Mouse (Mus musculus) stomach, embryonic 14.5 days (tissue): ENCODE measurements around the gene Gfod1. TPM values are rescaled to one million over a fixed set of nuclear protein-coding genes. Genes with fewer than 3 reads are reported as not detected.

Experiments used
- ATAC-seq: fragments of 200-750 bp; cut with Nextera tagmentation; 2 replicates; pipeline ENCODE4 v1.8.0; 2017; ENCODE audit warnings: low read depth, moderate TSS enrichment; ENCODE audit not compliant: insufficient number of reproducible peaks, insufficient read depth, low FRiP score
- H3K27ac ChIP-seq: fragments of 300-500 bp; sonication (generic); 2 replicates; pipeline ENCODE4 v1.5.1; 2014; ENCODE audit warnings: mild to moderate bottlenecking, low read length, moderate library complexity, mixed read lengths
- H3K27me3 ChIP-seq: fragments of 300-500 bp; sonication (generic); 2 replicates; pipeline ENCODE4 v1.6.1; 2014; ENCODE audit warnings: low read length, control low read depth, mixed read lengths; ENCODE audit not compliant: control insufficient read depth, insufficient read depth
- H3K36me3 ChIP-seq: fragments of 300-500 bp; sonication (generic); 2 replicates; pipeline ENCODE4 v1.6.1; 2014; ENCODE audit warnings: mild to moderate bottlenecking, control low read depth, low read length, moderate library complexity, mixed read lengths; ENCODE audit not compliant: control insufficient read depth, insufficient read depth
- H3K4me1 ChIP-seq: fragments of 300-500 bp; sonication (generic); 2 replicates; pipeline ENCODE4 v1.6.1; 2014; ENCODE audit warnings: low read length, control low read depth, mixed read lengths; ENCODE audit not compliant: control insufficient read depth, insufficient read depth
- H3K4me2 ChIP-seq: fragments of 300-500 bp; sonication (generic); replicated peaks from 2 replicates; pipeline ENCODE4 v1.6.1; 2014; ENCODE audit warnings: low read depth, low read length, control low read depth
- H3K4me3 ChIP-seq: fragments of 300-500 bp; sonication (generic); 2 replicates; pipeline ENCODE4 v1.5.1; 2014; ENCODE audit warnings: low read depth, low read length, control low read depth
- H3K9ac ChIP-seq: fragments of 300-500 bp; sonication (generic); replicated peaks from 2 replicates; pipeline ENCODE4 v1.6.1; 2014; ENCODE audit warnings: low read depth, mild to moderate bottlenecking, control low read depth, low read length, moderate library complexity, mixed read lengths
- H3K9me3 ChIP-seq: fragments of 300-500 bp; sonication (generic); 2 replicates; pipeline ENCODE4 v1.6.1; 2016; ENCODE audit warnings: low read depth, low read length, control low read depth; ENCODE audit not compliant: control insufficient read depth
- WGBS: fragments of 180-500 bp; shearing (Covaris S2); extraction: QIAGEN DNeasy Blood & Tissue Kit; methylation state at CpG from one replicate; pipeline ENCODE4 v1.1.7; 2014; 5-methylcytosine and 5-hydroxymethylcytosine counted together
- polyA plus RNA-seq: library from polyadenylated mRNA; unstranded; fragments of >200 nt; fragmentation: Nextera tagmentation; extraction: Ambion mirVana; gene quantifications from 2 replicates; pipeline ENCODE4 v1.2.1, GENCODE M21; 2014

Gene Gfod1
- polyA plus RNA-seq, 1 experiment from 2014 or later = 0.49 TPM

DNA sequence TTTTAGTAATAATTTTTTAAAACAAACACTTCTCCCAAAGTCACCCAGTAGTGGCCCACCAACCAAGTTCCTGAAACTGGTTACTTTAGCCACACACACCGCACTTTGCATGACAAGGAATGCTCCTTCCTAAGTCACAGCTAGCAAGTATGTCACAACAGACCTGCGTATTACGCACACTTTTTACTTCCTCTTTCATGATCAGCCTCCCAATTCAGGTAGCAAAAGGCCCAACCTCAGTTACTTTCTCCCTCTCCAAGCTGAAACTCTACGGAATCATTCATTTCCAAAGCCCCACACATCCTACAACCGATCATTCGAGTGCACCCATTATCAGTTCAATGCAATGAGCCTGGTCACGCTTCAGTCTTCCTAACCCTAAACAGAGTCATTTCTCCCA lies 8.3 kb downstream of the Gfod1 start:
- no peak overlapping the region for H3K4me2 ChIP-seq
- no peak overlapping the region for H3K4me3 ChIP-seq
- H3K27ac ChIP-seq = no peak overlapping the region
- no peaks in the 10 kb centered on the region for H3K9me3 ChIP-seq
- H3K9ac ChIP-seq = no peak overlapping the region
- no peaks in the 10 kb centered on the region for H3K36me3 ChIP-seq
- H3K4me1 ChIP-seq = no peaks in the 10 kb centered on the region
- WGBS = 89% methylated on average over 7 of the region's 7 CpGs
- H3K27me3 ChIP-seq = 0 out of 2 replicates have a peak, but pooled peaks cover 5% of the 10 kb centered on the region
- no peak for ATAC-seq

DNA sequence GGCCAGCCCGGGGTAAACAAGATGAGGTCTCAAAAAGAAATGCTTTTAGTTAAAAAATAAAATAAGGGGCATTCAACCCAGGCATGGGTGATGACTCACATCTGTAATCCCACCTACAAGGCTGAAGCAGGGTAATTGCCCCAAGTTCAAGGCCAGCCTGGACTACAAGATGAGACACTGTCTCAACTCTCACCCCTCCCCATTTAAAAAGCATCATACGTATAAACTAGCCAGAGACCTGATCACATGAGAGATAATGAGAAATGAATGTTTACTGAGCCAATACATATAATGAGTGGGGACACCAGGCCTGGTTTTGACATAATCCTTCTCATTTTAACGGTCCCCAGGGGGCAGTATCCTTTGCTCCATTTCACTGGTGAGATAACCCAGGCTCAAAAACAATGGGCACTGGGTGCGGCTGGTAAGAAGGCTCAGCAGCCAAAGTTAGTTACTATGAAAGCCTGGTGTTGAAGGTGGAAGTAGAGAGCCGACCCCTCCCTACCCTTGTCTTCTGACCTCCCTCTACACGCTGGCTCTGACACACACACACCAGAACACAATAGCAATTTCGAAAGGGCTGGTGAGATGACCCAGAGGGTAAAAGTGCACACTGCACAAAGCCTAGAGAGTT lies 8.9 kb downstream of the Gfod1 start:
- 71% methylated on average over 7 of the region's 7 CpGs for WGBS
- ATAC-seq = no peak
- Histone ChIP-seq H3K9me3 (no peaks in the 10 kb centered on the region), H3K27me3 (no peaks in the 10 kb centered on the region), H3K36me3 (no peaks in the 10 kb centered on the region), H3K4me1 (no peaks in the 10 kb centered on the region), H3K27ac (no peak overlapping the region), H3K4me3 (no peak overlapping the region), H3K4me2 (no peak overlapping the region), H3K9ac (no peak overlapping the region)

DNA sequence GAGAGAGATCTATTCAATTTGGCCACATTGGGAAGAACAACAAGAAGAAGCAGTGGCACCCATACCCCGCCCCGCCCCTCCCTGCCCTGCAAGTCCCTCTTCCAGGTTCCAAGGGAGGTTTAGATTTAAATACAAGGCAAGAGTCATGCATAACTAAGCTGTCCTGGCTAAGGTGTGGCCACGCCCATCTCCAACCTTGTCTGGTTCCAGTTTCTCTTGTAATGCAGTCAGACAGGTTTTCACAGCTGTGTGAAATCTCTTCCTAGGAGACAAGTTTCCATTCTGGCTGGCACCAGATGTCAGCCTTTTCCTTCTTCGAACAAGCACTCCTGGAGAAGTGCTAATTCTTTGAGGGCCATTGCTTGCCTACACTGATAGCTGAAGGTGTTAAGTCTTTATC lies 11.1 kb downstream of the Gfod1 start:
- no peak overlapping the region for H3K9ac ChIP-seq
- H3K36me3 ChIP-seq = no peaks in the 10 kb centered on the region
- no peak overlapping the region for H3K4me3 ChIP-seq
- H3K4me1 ChIP-seq = no peaks in the 10 kb centered on the region
- H3K27ac ChIP-seq = no peak overlapping the region
- H3K4me2 ChIP-seq = no peak overlapping the region
- 66% methylated on average over 4 of the region's 4 CpGs for WGBS
- H3K27me3 ChIP-seq = no peaks in the 10 kb centered on the region
- H3K9me3 ChIP-seq = no peaks in the 10 kb centered on the region
- ATAC-seq = peak; percentile 71; the same call in 1 of the 2 replicates

DNA sequence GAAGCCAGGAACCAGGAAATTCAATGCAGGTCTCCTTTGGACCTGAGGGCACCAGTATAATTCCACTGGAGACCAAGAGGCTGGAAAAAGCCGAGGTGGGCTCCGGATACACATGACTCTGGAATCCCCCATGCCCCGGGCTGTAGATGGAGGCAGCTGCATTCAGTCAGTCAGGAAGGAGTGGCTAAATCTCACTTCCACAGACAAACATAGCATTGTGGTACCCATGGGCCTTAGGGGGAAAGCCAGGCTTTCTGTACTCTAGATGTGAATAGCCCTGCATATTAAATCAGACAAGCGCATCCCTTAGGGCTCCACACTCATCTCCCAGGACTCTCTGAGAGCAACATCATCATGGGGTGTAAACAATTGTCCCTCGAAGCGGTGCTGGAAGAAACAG lies 14.9 kb downstream of the Gfod1 start:
- H3K4me3 ChIP-seq = no peak overlapping the region
- no peak overlapping the region for H3K9ac ChIP-seq
- no peak for ATAC-seq
- H3K4me2 ChIP-seq = no peak overlapping the region
- WGBS = 81% methylated on average over 6 of the region's 6 CpGs
- no peaks in the 10 kb centered on the region for H3K27me3 ChIP-seq
- H3K27ac ChIP-seq = no peak overlapping the region
- H3K9me3 ChIP-seq = no peaks in the 10 kb centered on the region
- H3K36me3 ChIP-seq = no peaks in the 10 kb centered on the region
- H3K4me1 ChIP-seq = no peaks in the 10 kb centered on the region

DNA sequence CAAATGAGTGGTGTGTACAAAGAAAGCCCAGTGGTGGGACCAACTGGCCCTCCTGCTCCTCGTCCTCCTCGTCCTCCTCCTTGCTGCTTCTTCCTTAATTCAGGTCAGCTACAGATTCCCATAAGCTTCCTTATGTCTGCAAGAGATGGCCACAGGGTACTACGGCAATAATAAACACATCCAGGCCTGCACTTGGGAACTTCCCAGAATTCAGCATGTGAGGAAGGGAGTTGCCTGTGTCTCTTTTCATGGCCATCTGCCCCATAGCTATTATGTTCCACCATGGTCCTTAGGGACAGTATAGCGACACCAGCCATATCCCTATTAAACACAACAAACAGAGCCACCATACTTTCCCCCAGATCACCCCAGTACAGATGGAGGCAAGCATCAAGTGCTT lies 15.5 kb downstream of the Gfod1 start:
- H3K4me3 ChIP-seq = no peak overlapping the region

DNA sequence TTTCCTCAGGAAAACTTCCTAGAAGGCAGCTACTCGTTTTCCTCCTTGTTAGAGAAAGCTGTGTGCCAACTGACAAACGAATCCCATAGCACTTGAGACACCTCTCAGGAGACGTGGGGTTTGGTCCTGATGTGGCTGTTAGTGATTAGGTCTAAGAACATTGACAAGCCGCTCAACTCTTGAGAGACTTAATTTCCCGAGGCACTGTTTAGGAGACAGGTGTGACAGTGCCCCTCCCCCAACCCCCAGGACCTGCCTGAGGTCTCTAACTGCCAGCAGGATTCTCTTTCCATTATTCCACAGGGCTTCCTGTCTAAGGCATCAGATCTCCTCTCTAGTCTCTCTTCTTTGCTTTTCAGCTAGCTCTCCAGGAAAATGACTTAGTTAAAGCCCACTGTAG lies 15.9 kb downstream of the Gfod1 start:
- ATAC-seq = no peak
- no peak overlapping the region for H3K4me2 ChIP-seq
- no peaks in the 10 kb centered on the region for H3K27me3 ChIP-seq
- H3K36me3 ChIP-seq = no peaks in the 10 kb centered on the region
- WGBS = 36% methylated on average over 5 of the region's 5 CpGs
- no peak overlapping the region for H3K9ac ChIP-seq
- no peaks in the 10 kb centered on the region for H3K9me3 ChIP-seq
- H3K27ac ChIP-seq = no peak overlapping the region
- no peaks in the 10 kb centered on the region for H3K4me1 ChIP-seq
- H3K4me3 ChIP-seq = no peak overlapping the region

More for the DNA sequence above, 15.5 kb downstream of the Gfod1 start:
- H3K27me3 ChIP-seq = no peaks in the 10 kb centered on the region
- no peaks in the 10 kb centered on the region for H3K9me3 ChIP-seq
- H3K9ac ChIP-seq = no peak overlapping the region
- H3K36me3 ChIP-seq = no peaks in the 10 kb centered on the region
- ATAC-seq = no peak
- no peak overlapping the region for H3K27ac ChIP-seq
- H3K4me1 ChIP-seq = no peaks in the 10 kb centered on the region
- no peak overlapping the region for H3K4me2 ChIP-seq
- WGBS = 70% methylated on average over 4 of the region's 4 CpGs

DNA sequence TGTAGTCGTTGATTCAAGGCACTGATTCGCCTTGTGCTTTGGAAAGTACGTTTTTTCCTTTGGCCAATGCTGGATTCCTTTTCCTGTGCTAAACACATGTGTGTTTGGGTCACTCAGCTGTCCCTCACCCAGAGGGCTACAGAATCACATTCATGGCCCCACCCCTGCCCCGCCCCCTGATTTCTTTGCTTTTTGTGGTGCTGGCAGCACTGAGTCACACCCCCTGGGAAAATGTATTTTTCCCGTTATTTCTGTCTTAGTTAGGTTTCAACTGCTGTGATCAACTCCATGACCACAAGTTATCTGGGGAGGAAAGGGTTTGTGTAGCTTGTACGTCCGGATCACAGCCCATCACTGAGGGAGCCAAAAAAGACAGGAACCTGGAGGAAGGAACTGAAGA lies 17.1 kb downstream of the Gfod1 start:
- Histone ChIP-seq H3K4me2 (no peak overlapping the region), H3K4me3 (no peak overlapping the region), H3K9me3 (no peaks in the 10 kb centered on the region), H3K36me3 (no peaks in the 10 kb centered on the region), H3K4me1 (no peaks in the 10 kb centered on the region), H3K9ac (no peak overlapping the region), H3K27ac (no peak overlapping the region), H3K27me3 (no peaks in the 10 kb centered on the region)
- WGBS = 68% methylated on average over 7 of the region's 7 CpGs
- no peak for ATAC-seq

DNA sequence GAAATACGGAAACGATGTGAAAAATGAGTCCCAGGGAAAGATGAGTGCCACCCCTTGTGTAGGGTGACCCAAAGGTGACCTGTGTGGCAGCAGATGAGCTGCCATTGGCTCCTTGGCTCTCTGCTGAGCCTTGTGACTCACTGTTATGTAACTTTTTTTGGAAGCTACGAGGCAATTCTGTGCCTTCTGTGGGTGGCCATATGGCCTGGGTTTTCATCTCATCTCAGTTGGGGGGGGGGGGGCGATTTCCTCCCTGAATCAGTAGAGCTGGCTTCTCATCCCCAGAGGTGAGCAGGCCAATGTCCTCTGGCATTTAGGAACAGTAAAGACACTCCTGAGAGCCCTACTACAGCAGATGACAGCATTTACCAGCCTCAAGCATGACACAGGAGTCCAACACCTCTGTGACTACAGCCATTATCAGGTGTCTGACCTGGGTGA lies 19.2 kb downstream of the Gfod1 start:
- Histone ChIP-seq H3K9ac (no peak overlapping the region), H3K36me3 (no peaks in the 10 kb centered on the region), H3K4me1 (no peaks in the 10 kb centered on the region), H3K27me3 (no peaks in the 10 kb centered on the region), H3K27ac (no peak overlapping the region), H3K4me2 (no peak overlapping the region), H3K9me3 (no peaks in the 10 kb centered on the region), H3K4me3 (no peak overlapping the region)
- 74% methylated on average over 4 of the region's 4 CpGs for WGBS
- ATAC-seq = no peak

DNA sequence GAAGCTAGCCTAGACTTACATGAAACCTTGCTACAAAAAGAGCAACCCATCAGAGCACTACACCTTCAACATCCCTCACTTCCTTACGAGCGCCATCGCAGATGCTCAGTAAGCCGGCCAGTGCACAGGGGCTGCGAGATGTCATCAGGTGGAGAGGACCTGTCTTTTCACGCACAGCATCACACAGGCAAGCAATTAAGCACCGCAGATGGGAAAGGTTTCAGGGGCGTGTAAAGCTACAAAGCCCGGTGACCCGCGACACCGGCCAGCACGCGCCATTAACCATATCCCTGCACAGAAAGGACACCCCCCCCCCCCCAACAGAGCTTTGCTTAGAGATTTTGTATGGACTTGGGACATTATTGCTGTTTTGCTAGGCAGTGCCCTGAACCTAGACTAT lies 30.1 kb downstream of the Gfod1 start:
- Histone ChIP-seq H3K4me1 (no peaks in the 10 kb centered on the region), H3K4me3 (no peak overlapping the region), H3K9me3 (no peaks in the 10 kb centered on the region), H3K36me3 (no peaks in the 10 kb centered on the region), H3K4me2 (no peak overlapping the region), H3K9ac (no peak overlapping the region), H3K27ac (no peak overlapping the region), H3K27me3 (no peaks in the 10 kb centered on the region)
- 90% methylated on average over 14 of the region's 14 CpGs for WGBS
- ATAC-seq = no peak
